Mouse (Mus musculus) kidney, embryonic 16.5 days (tissue): ENCODE data around the gene Gm11492. TPM values are rescaled to one million over a fixed set of nuclear protein-coding genes. Genes with fewer than 3 reads are reported as not detected.

ENCODE experiments used
- ATAC-seq: fragments of 200-750 bp; cut with Nextera tagmentation; 2 replicates; pipeline ENCODE4 v1.8.0; 2017; ENCODE audit warnings: moderate TSS enrichment; ENCODE audit not compliant: low FRiP score, low TSS enrichment
- H3K27ac ChIP-seq: fragments of 300-500 bp; sonication (generic); 2 replicates; pipeline ENCODE4 v1.5.1; 2014; ENCODE audit warnings: low read length
- H3K27me3 ChIP-seq: fragments of 300-500 bp; sonication (generic); 2 replicates; pipeline ENCODE4 v1.6.1; 2014; ENCODE audit warnings: low read length, control low read depth, mixed read lengths; ENCODE audit not compliant: insufficient read depth
- H3K36me3 ChIP-seq: fragments of 300-500 bp; sonication (generic); 2 replicates; pipeline ENCODE4 v1.6.1; 2014; ENCODE audit warnings: low read length, control low read depth, mixed read lengths; ENCODE audit not compliant: insufficient read depth
- H3K4me1 ChIP-seq: fragments of 300-500 bp; sonication (generic); 2 replicates; pipeline ENCODE4 v1.6.1; 2014; ENCODE audit warnings: low read length, control low read depth, mixed read lengths; ENCODE audit not compliant: insufficient read depth
- H3K4me2 ChIP-seq: fragments of 300-500 bp; sonication (generic); replicated peaks from 2 replicates; pipeline ENCODE4 v1.6.1; 2014; ENCODE audit warnings: low read depth, low read length
- H3K4me3 ChIP-seq: fragments of 300-500 bp; sonication (generic); 2 replicates; pipeline ENCODE4 v1.5.1; 2014; ENCODE audit warnings: mild to moderate bottlenecking, low read length
- H3K9ac ChIP-seq: fragments of 300-500 bp; sonication (generic); replicated peaks from 2 replicates; pipeline ENCODE4 v1.6.1; 2014; ENCODE audit warnings: low read length
- H3K9me3 ChIP-seq: fragments of 300-500 bp; sonication (generic); 2 replicates; pipeline ENCODE4 v1.6.1; 2016; ENCODE audit warnings: low read length, control low read depth
- WGBS: fragments of 180-500 bp; shearing (Covaris S2); extraction: QIAGEN DNeasy Blood & Tissue Kit; methylation state at CpG from one replicate; pipeline ENCODE4 v1.1.7; 2014; 5-methylcytosine and 5-hydroxymethylcytosine counted together
- polyA plus RNA-seq: library from polyadenylated mRNA; unstranded; fragments of >200 nt; fragmentation: Nextera tagmentation; extraction: Ambion mirVana; gene quantifications from 2 replicates; pipeline ENCODE4 v1.2.1, GENCODE M21; 2015

The Gm11492 gene
- polyA plus RNA-seq, 1 experiment from 2014 or later: not detected

- Histone ChIP-seq H3K27me3 (no peaks in the 10 kb centered on the region), H3K4me1 (peaks cover 6% of the 10 kb centered on the region; the same call in 1 of the 2 replicates), H3K4me2 (no peak overlapping the region), H3K9ac (no peak overlapping the region), H3K4me3 (no peak overlapping the region), H3K9me3 (no peaks in the 10 kb centered on the region), H3K27ac (no peak overlapping the region), H3K36me3 (no peaks in the 10 kb centered on the region)
- 86% methylated on average over 4 of the region's 4 CpGs for WGBS
- ATAC-seq: no peak
Observed at GRCm38 (mm10) chr11:87553342-87553741, 13.1 kb upstream of the Gm11492 start.

GRCm38 (mm10) chr11:87554386-87554785, 12.1 kb upstream of the Gm11492 start:
- Histone ChIP-seq H3K27ac (no peak overlapping the region), H3K4me1 (peaks cover 6% of the 10 kb centered on the region; the same call in 1 of the 2 replicates), H3K9me3 (no peaks in the 10 kb centered on the region), H3K4me3 (no peak overlapping the region), H3K9ac (no peak overlapping the region), H3K27me3 (no peaks in the 10 kb centered on the region), H3K4me2 (no peak overlapping the region), H3K36me3 (no peaks in the 10 kb centered on the region)
- 58% methylated on average over 5 of the region's 5 CpGs for WGBS
- no peak for ATAC-seq

GRCm38 (mm10) chr11:87555106-87555703, 11.2 kb upstream of the Gm11492 start:
- Histone ChIP-seq H3K4me3 (no peak overlapping the region), H3K27me3 (no peaks in the 10 kb centered on the region), H3K4me2 (no peak overlapping the region), H3K9me3 (no peaks in the 10 kb centered on the region), H3K4me1 (peaks cover 6% of the 10 kb centered on the region; the same call in 1 of the 2 replicates), H3K27ac (no peak overlapping the region), H3K9ac (no peak overlapping the region), H3K36me3 (no peaks in the 10 kb centered on the region)
- 53% methylated on average over 2 of the region's 2 CpGs for WGBS
- no peak for ATAC-seq

- H3K9me3 ChIP-seq: no peaks in the 10 kb centered on the region
- H3K27me3 ChIP-seq: no peaks in the 10 kb centered on the region
- no peak overlapping the region for H3K9ac ChIP-seq
- no peak overlapping the region for H3K27ac ChIP-seq
- H3K4me3 ChIP-seq: no peak overlapping the region
- no peak overlapping the region for H3K4me2 ChIP-seq
- no peaks in the 10 kb centered on the region for H3K4me1 ChIP-seq
- WGBS: 74% methylated on average over 6 of the region's 6 CpGs
- no peaks in the 10 kb centered on the region for H3K36me3 ChIP-seq
- ATAC-seq: no peak
Observed at GRCm38 (mm10) chr11:87561208-87561607, 5.2 kb upstream of the Gm11492 start.

GRCm38 (mm10) chr11:87568255-87568953, 2.0 kb downstream of the Gm11492 start, which contains the start of gene Sept4:
Gene Sept4 (plus strand): TSS chr11:87568903.
- WGBS: 75% methylated on average over 7 of the region's 7 CpGs
- Histone ChIP-seq H3K27ac (no peak within 1 kb of the TSS), H3K27me3 (no peaks in the 10 kb centered on the region), H3K9ac (no peak within 1 kb of the TSS), H3K36me3 (no peaks in the 10 kb centered on the region), H3K4me1 (peaks cover 20% of the 10 kb centered on the region), H3K9me3 (no peaks in the 10 kb centered on the region), H3K4me2 (no peak within 1 kb of the TSS), H3K4me3 (no peak within 1 kb of the TSS)
- no peak for ATAC-seq

GRCm38 (mm10) chr11:87570743-87571142, 4.3 kb downstream of the Gm11492 start:
- ATAC-seq: 0 out of 2 replicates have a peak, but pooled peaks have one; percentile 57
- H3K27me3 ChIP-seq: no peaks in the 10 kb centered on the region
- no peak overlapping the region for H3K4me3 ChIP-seq
- WGBS: 35% methylated on average over 5 of the region's 5 CpGs
- H3K4me1 ChIP-seq: peaks cover 39% of the 10 kb centered on the region
- H3K9me3 ChIP-seq: no peaks in the 10 kb centered on the region
- H3K4me2 ChIP-seq: no peak overlapping the region
- no peak overlapping the region for H3K9ac ChIP-seq
- H3K36me3 ChIP-seq: no peaks in the 10 kb centered on the region
- no peak overlapping the region for H3K27ac ChIP-seq

- Histone ChIP-seq H3K4me1 (peaks cover 46% of the 10 kb centered on the region), H3K4me3 (no peak overlapping the region), H3K4me2 (no peak overlapping the region; the same call in 1 of the 2 replicates), H3K9me3 (no peaks in the 10 kb centered on the region), H3K36me3 (no peaks in the 10 kb centered on the region), H3K27ac (no peak overlapping the region), H3K27me3 (no peaks in the 10 kb centered on the region), H3K9ac (no peak overlapping the region)
- ATAC-seq: no peak
- 96% methylated on average over 1 of the region's 1 CpGs for WGBS
Observed at GRCm38 (mm10) chr11:87571361-87571950, 5.0 kb downstream of the Gm11492 start.

- WGBS: 70% methylated on average over 7 of the region's 7 CpGs
Observed at GRCm38 (mm10) chr11:87573751-87574150, 7.3 kb downstream of the Gm11492 start.

GRCm38 (mm10) chr11:87574520-87575180, 8.2 kb downstream of the Gm11492 start:
- H3K27ac ChIP-seq: no peak overlapping the region
- H3K4me1 ChIP-seq: peaks cover 68% of the 10 kb centered on the region
- 64% methylated on average over 21 of the region's 21 CpGs for WGBS

More at GRCm38 (mm10) chr11:87573751-87574150, 7.3 kb downstream of the Gm11492 start:
- Histone ChIP-seq H3K4me1 (peaks cover 59% of the 10 kb centered on the region), H3K4me2 (no peak overlapping the region), H3K4me3 (no peak overlapping the region), H3K27ac (no peak overlapping the region), H3K27me3 (no peaks in the 10 kb centered on the region), H3K36me3 (no peaks in the 10 kb centered on the region), H3K9me3 (no peaks in the 10 kb centered on the region), H3K9ac (no peak overlapping the region)
- no peak for ATAC-seq

More at GRCm38 (mm10) chr11:87574520-87575180, 8.2 kb downstream of the Gm11492 start:
- Histone ChIP-seq H3K4me2 (no peak overlapping the region), H3K27me3 (no peaks in the 10 kb centered on the region), H3K9me3 (no peaks in the 10 kb centered on the region), H3K36me3 (no peaks in the 10 kb centered on the region), H3K4me3 (no peak overlapping the region), H3K9ac (no peak overlapping the region)
- no peak for ATAC-seq
